Comparison of ENCODE assay signal across 17 mouse cellular contexts in genomic region chr1:154112500-154112899, GRCm38 (mm10).
A peak's percentile ranks its signal among the peaks of the same experiment; 100 is the strongest.
DNase-seq lines count a peak whose midpoint lies in the region; ATAC-seq lines count a peak whose summit lies in the region.
"Had no signal": no experiment of that assay in that cellular context is flagged by ENCODE, and none has a peak within 500 bp of the region (broad histone marks: within the 10 kb centered on the region; RNA-seq: fewer than 3 reads in every experiment).

No protein-coding gene starts in this region.

- H3K36me3 ChIP-seq in embryonic facial prominence, embryonic 13.5 days: no peaks in the 10 kb centered on the region
- no peaks in the 10 kb centered on the region for H3K36me3 ChIP-seq in embryonic facial prominence, embryonic 10.5 days (replicated peaks)
- H3K36me3 ChIP-seq in heart, embryonic 11.5 days (ENCODE audit: control insufficient read depth, insufficient read depth, low read length): no peaks in the 10 kb centered on the region
- H3K36me3 ChIP-seq: heart, embryonic 12.5 days; midbrain, embryonic 10.5 days; neural tube, embryonic 13.5 days had no signal

- H3K27me3 ChIP-seq in embryonic facial prominence, embryonic 13.5 days: no peaks in the 10 kb centered on the region
- peaks cover 18% of the 10 kb centered on the region for H3K27me3 ChIP-seq in embryonic facial prominence, embryonic 10.5 days (replicated peaks; ENCODE audit: low read depth, poor library complexity, severe bottlenecking)
- no peaks in the 10 kb centered on the region for H3K27me3 ChIP-seq in heart, embryonic 11.5 days (ENCODE audit: control insufficient read depth, insufficient read depth, low read length)
- H3K27me3 ChIP-seq: heart, embryonic 12.5 days; neural tube, embryonic 13.5 days had no signal

- peaks cover 41% of the 10 kb centered on the region for H3K4me1 ChIP-seq in embryonic facial prominence, embryonic 13.5 days
- peaks cover 20% of the 10 kb centered on the region for H3K4me1 ChIP-seq in embryonic facial prominence, embryonic 10.5 days
- H3K4me1 ChIP-seq in heart, embryonic 11.5 days (ENCODE audit: control insufficient read depth, insufficient read depth, low read length): peaks cover 9% of the 10 kb centered on the region

- no peak overlapping the region for H3K9ac ChIP-seq in embryonic facial prominence, embryonic 13.5 days
- H3K9ac ChIP-seq in heart, embryonic 11.5 days (ENCODE audit: low read depth, low read length): no peak overlapping the region
- H3K9ac ChIP-seq: heart, embryonic 12.5 days; lung, embryonic 14.5 days; neural tube, embryonic 13.5 days had no signal

- H3K4me2 ChIP-seq in embryonic facial prominence, embryonic 13.5 days: peak overlapping the region; percentile 11; the same call in 1 of the 2 replicates
- H3K4me2 ChIP-seq in heart, embryonic 11.5 days: no peak overlapping the region
- H3K4me2 ChIP-seq: heart, embryonic 12.5 days; lung, embryonic 14.5 days; neural tube, embryonic 13.5 days had no signal

- no peaks in the 10 kb centered on the region for H3K9me3 ChIP-seq in embryonic facial prominence, embryonic 13.5 days
- no peaks in the 10 kb centered on the region for H3K9me3 ChIP-seq in embryonic facial prominence, embryonic 10.5 days
- H3K9me3 ChIP-seq in heart, embryonic 11.5 days (replicated peaks; ENCODE audit: control insufficient read depth, low read length): no peaks in the 10 kb centered on the region
- H3K9me3 ChIP-seq: heart, embryonic 12.5 days; midbrain, embryonic 10.5 days; neural tube, embryonic 13.5 days had no signal

- DNase-seq in embryonic facial prominence, embryonic 10.5 days (ENCODE audit: low spot score): no peak
- peak; percentile 38 to 39 for DNase-seq in heart, adult 9 months (ENCODE audit: low spot score in 2 of 2)
- DNase-seq in urinary bladder, postnatal 14 days (ENCODE audit: low spot score): peak; percentile 56
- no peak for DNase-seq in urinary bladder, postnatal 10 days (ENCODE audit: low spot score)
- DNase-seq in embryo, embryonic 10.5 days (ENCODE audit: low spot score): no peak
- DNase-seq: cerebellum, adult 11-12 months; cerebellum, postnatal 36 days; liver; lung, embryonic 14.5 days; right cerebral cortex, postnatal 4 days had no signal

- peak overlapping the region; percentile 66; the same call in 1 of the 2 replicates for H3K27ac ChIP-seq in embryonic facial prominence, embryonic 13.5 days
- no peak overlapping the region for H3K27ac ChIP-seq in embryonic facial prominence, embryonic 10.5 days (replicated peaks)
- no peak overlapping the region for H3K27ac ChIP-seq in heart, embryonic 11.5 days (ENCODE audit: low read depth, low read length)
- H3K27ac ChIP-seq: midbrain, embryonic 10.5 days; neural tube, embryonic 13.5 days had no signal

- no peak overlapping the region for H3K4me3 ChIP-seq in embryonic facial prominence, embryonic 13.5 days
- no peak overlapping the region for H3K4me3 ChIP-seq in embryonic facial prominence, embryonic 10.5 days
- no peak overlapping the region for H3K4me3 ChIP-seq in heart, embryonic 11.5 days (ENCODE audit: low read depth, low read length)
- H3K4me3 ChIP-seq: heart, embryonic 12.5 days; midbrain, embryonic 10.5 days; neural tube, embryonic 13.5 days had no signal

- no peak for ATAC-seq in embryonic facial prominence, embryonic 13.5 days (ENCODE audit: insufficient number of reproducible peaks, insufficient read depth, low FRiP score, low TSS enrichment, low read depth)
- no peak for ATAC-seq in heart, embryonic 11.5 days (replicated peaks; ENCODE audit: insufficient number of reproducible peaks, low FRiP score, low TSS enrichment)
- no peak for ATAC-seq in granulocyte monocyte progenitor cell, adult 5-6 weeks (replicated peaks; ENCODE audit: poor library complexity, severe bottlenecking)
- ATAC-seq: forebrain, embryonic 16.5 days had no signal

- 37% methylated on average over 3 of the region's 3 CpGs for WGBS in embryonic facial prominence, embryonic 13.5 days
- WGBS in embryonic facial prominence, embryonic 10.5 days: 76% methylated on average over 3 of the region's 3 CpGs
- WGBS in heart, embryonic 11.5 days (ENCODE audit: insufficient replicate concordance): 75% methylated on average over 3 of the region's 3 CpGs

Comparison
In these comparisons a context has a peak if more than half of its experiments do, and no peak if none do; other contexts are left out.
1. DNase-seq: peak in heart, adult 9 months (2 of 2) and urinary bladder, postnatal 14 days (single experiment); none in embryonic facial prominence, embryonic 10.5 days (single experiment), urinary bladder, postnatal 10 days (single experiment) and embryo, embryonic 10.5 days (single experiment).